Mouse (Mus musculus) mouse trophoblast stem cell (cell line): ENCODE results near the gene Efl1.

Source experiments
- in situ Hi-C, 2 experiments: fragments of 300-500 bp; cut with MseI, MboI; formaldehyde crosslinking; loops; 2 replicates in 1 of 2; 3 replicates in 1 of 2; pipeline ENCODE4 v1.15.1; 2025

Efl1 gene

DNA sequence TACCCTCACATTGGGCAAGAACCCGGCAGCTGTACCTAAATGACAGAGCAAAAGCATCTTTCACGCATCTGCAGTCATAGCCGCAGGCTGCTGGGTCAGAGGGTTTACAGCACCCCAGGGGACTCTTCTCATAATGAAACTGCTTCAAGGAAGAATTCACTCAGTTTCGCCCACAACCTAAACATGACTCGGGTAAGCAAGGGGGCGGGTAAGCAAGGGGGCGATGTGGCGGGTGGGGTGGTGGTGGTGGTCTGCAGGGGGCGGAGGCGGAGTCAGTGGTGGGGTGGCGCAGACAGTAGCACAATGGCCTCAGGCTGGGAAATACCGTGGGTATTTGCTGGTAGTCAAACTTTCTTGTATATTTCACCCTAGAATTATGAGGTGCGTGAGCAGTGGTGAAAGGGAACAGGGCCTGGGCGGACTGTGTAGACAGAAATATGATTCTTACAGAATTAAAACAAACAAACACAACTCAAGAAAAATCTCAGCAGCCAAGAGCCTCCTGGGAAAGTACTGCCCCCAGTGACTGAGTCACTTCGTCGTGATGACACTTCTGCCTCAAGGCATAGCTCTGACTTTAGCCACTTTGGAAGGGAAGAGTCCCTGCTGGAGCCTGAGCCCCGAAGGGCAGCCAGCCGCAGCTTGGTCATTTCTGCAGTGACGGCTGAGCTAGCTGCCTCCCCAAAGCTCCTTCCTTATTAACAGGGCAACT lies 162.9 kb downstream of the Efl1 start:
- in situ Hi-C loops: no loop called here

DNA sequence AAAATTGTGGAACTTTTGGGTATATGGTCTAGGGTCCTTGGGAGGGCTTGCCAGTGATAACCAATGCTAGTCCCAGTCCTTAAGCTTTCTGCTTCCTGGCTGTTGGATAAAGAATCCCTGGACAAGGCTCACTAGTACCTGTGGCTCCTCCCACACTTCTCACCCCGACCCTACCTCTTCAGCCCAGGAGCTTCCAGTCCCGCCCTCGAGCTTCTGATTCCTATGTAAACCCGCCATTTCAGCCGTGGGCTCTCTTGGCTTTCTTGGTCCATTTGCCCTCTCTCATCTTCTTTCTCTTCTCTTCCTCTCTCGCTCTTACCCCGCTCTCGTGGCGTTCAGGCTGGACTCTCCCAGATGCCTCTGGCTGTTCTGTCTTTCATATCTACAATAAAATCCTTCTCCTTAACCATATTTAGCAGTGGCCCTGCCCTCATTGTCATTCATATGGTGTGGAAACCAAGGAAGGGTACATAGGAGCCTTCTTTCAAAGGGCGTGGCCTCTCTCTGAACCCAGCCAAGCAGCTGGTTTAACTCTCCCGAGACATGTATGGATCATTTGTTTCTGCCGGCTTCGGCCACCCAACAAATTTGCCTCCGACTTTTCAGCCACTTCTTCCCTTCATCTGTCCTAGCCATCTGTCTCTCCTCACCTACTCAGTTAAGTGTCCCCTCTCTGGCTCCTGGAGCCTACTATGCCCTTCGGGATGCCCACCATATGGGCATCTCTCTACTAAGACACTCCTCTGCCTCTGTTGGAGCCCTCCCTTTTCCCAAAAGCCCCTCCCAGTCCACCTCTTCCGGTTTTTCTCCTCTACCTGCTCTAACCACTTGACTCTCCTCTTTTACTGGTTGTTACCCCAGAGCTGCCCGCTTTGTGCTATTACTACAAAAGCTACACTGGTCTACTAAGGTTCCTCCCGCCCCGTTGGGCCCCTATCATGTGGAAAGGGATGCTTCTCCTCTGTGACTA lies 164.1 kb downstream of the Efl1 start:
- in situ Hi-C loops: no loop called here

DNA sequence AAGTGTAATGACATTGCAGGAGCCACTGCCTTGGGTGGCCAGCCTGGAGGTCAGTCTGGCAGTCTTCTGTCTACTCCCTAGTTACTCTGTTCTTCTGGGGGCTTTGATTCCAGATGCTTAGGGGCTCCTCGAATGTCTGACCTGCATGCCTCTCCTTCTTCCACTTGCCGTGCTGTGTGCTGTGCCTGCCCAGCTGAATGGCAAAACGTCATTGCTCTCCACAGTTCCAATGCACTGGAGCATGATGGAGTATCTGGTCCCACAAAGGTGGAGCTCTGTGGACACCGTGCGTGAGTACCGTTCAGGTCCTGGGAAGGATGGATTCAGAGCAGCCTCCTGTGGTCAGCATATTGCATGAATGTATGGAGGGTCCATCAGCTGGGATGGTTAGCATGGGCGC lies 171.1 kb downstream of the Efl1 start:
- in situ Hi-C loops: no loop called here

- in situ Hi-C loops: no loop called here
Observed at GRCm38 (mm10) chr7:82820661-82821060, 172.2 kb downstream of the Efl1 start.

- in situ Hi-C loops: no loop called here
Observed at GRCm38 (mm10) chr7:82821501-82821900, 173.1 kb downstream of the Efl1 start.

DNA sequence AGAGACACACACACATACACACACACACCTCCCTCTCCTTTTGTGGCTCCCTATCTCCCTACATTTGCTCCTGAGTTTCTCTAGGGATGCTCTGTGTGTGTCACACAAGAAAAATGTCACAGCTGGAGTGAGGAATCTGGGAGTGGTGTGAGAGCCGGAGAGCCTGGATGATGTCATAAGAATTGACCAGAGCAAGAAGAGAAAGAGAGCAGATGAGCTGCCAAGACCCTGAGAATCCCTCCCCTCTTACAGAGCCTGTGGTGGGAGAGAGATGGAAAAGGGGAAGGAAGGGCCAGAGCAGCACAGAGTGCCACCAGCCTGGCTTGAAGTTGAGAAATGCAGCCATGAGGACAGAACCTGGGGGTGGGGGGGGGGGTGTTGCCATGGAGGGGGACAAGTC lies 174.1 kb downstream of the Efl1 start:
- in situ Hi-C loops: no loop called here
